Mouse (Mus musculus): Measurements from ENCODE around the gene Phlpp2. TPM values are rescaled to one million over a fixed set of nuclear protein-coding genes. Genes with fewer than 3 reads are reported as not detected.

The Phlpp2 gene
- polyA plus RNA-seq, 1 experiment from 2014 or later: 3.7 TPM

GRCm38 (mm10) chr8:109962896-109963295, 94.6 kb downstream of the Phlpp2 start:
- H3K9me3 ChIP-seq (ENCODE audit: control insufficient read depth, low read length): no peaks in the 10 kb centered on the region
- no peak overlapping the region for H3K4me2 ChIP-seq
- H3K9ac ChIP-seq (ENCODE audit: low read depth, low read length): no peak overlapping the region
- DNase-seq (ENCODE audit: low spot score): no peak
- H3K27ac ChIP-seq (ENCODE audit: low read depth, low read length): no peak overlapping the region
- H3K27me3 ChIP-seq (replicated peaks; ENCODE audit: control insufficient read depth, insufficient read depth, low read length): peaks cover 31% of the 10 kb centered on the region
- ATAC-seq (replicated peaks; ENCODE audit: low FRiP score): no peak
- no peak overlapping the region for H3K4me3 ChIP-seq (ENCODE audit: low read depth, low read length)
- 61% methylated on average over 9 of the region's 9 CpGs for WGBS
- no peaks in the 10 kb centered on the region; the same call in 1 of the 2 replicates for H3K4me1 ChIP-seq (replicated peaks; ENCODE audit: control insufficient read depth, insufficient read depth, low read length)
- H3K36me3 ChIP-seq (ENCODE audit: control insufficient read depth, insufficient read depth, low read length): no peaks in the 10 kb centered on the region

- Histone ChIP-seq H3K27ac (ENCODE audit: low read depth, low read length) (no peak overlapping the region), H3K36me3 (ENCODE audit: control insufficient read depth, insufficient read depth, low read length) (no peaks in the 10 kb centered on the region), H3K27me3 (replicated peaks; ENCODE audit: control insufficient read depth, insufficient read depth, low read length) (peaks cover 33% of the 10 kb centered on the region), H3K4me2 (no peak overlapping the region), H3K9me3 (ENCODE audit: control insufficient read depth, low read length) (no peaks in the 10 kb centered on the region), H3K9ac (ENCODE audit: low read depth, low read length) (no peak overlapping the region), H3K4me1 (replicated peaks; ENCODE audit: control insufficient read depth, insufficient read depth, low read length) (no peaks in the 10 kb centered on the region; the same call in 1 of the 2 replicates), H3K4me3 (ENCODE audit: low read depth, low read length) (no peak overlapping the region)
- 67% methylated on average over 13 of the region's 13 CpGs for WGBS
- ATAC-seq (replicated peaks; ENCODE audit: low FRiP score): no peak
- no peak for DNase-seq (ENCODE audit: low spot score)
These were observed 95.1 kb downstream of the Phlpp2 start for GRCm38 (mm10) chr8:109963421-109963820.

- Histone ChIP-seq H3K9me3 (ENCODE audit: control insufficient read depth, low read length) (no peaks in the 10 kb centered on the region), H3K27ac (ENCODE audit: low read depth, low read length) (no peak overlapping the region), H3K36me3 (ENCODE audit: control insufficient read depth, insufficient read depth, low read length) (no peaks in the 10 kb centered on the region), H3K27me3 (replicated peaks; ENCODE audit: control insufficient read depth, insufficient read depth, low read length) (peaks cover 32% of the 10 kb centered on the region), H3K4me2 (no peak overlapping the region), H3K4me3 (ENCODE audit: low read depth, low read length) (no peak overlapping the region), H3K4me1 (replicated peaks; ENCODE audit: control insufficient read depth, insufficient read depth, low read length) (no peaks in the 10 kb centered on the region; the same call in 1 of the 2 replicates), H3K9ac (ENCODE audit: low read depth, low read length) (no peak overlapping the region)
- WGBS: 63% methylated on average over 4 of the region's 4 CpGs
- ATAC-seq (replicated peaks; ENCODE audit: low FRiP score): no peak
- DNase-seq (ENCODE audit: low spot score): no peak
These were observed 95.8 kb downstream of the Phlpp2 start for GRCm38 (mm10) chr8:109964106-109964505.

GRCm38 (mm10) chr8:109968837-109969236, 100.5 kb downstream of the Phlpp2 start:
- Histone ChIP-seq H3K4me2 (no peak overlapping the region), H3K4me1 (replicated peaks; ENCODE audit: control insufficient read depth, insufficient read depth, low read length) (no peaks in the 10 kb centered on the region), H3K36me3 (ENCODE audit: control insufficient read depth, insufficient read depth, low read length) (no peaks in the 10 kb centered on the region), H3K27ac (ENCODE audit: low read depth, low read length) (no peak overlapping the region), H3K4me3 (ENCODE audit: low read depth, low read length) (no peak overlapping the region), H3K27me3 (replicated peaks; ENCODE audit: control insufficient read depth, insufficient read depth, low read length) (peaks cover 13% of the 10 kb centered on the region), H3K9me3 (ENCODE audit: control insufficient read depth, low read length) (no peaks in the 10 kb centered on the region), H3K9ac (ENCODE audit: low read depth, low read length) (no peak overlapping the region)
- DNase-seq (ENCODE audit: low spot score): no peak
- no peak for ATAC-seq (replicated peaks; ENCODE audit: low FRiP score)
- WGBS: 50% methylated on average over 10 of the region's 10 CpGs

GRCm38 (mm10) chr8:109970323-109970722, 102.0 kb downstream of the Phlpp2 start:
- Histone ChIP-seq H3K9me3 (ENCODE audit: control insufficient read depth, low read length) (no peaks in the 10 kb centered on the region), H3K4me3 (ENCODE audit: low read depth, low read length) (no peak overlapping the region), H3K4me1 (replicated peaks; ENCODE audit: control insufficient read depth, insufficient read depth, low read length) (no peaks in the 10 kb centered on the region), H3K27ac (ENCODE audit: low read depth, low read length) (no peak overlapping the region), H3K4me2 (no peak overlapping the region), H3K36me3 (ENCODE audit: control insufficient read depth, insufficient read depth, low read length) (no peaks in the 10 kb centered on the region), H3K9ac (ENCODE audit: low read depth, low read length) (no peak overlapping the region), H3K27me3 (replicated peaks; ENCODE audit: control insufficient read depth, insufficient read depth, low read length) (peaks cover 13% of the 10 kb centered on the region)
- ATAC-seq (replicated peaks; ENCODE audit: low FRiP score): no peak
- DNase-seq (ENCODE audit: low spot score): no peak
- 10% methylated on average over 9 of the region's 9 CpGs for WGBS

- Histone ChIP-seq H3K4me3 (ENCODE audit: low read depth, low read length) (no peak overlapping the region), H3K4me2 (no peak overlapping the region), H3K27me3 (replicated peaks; ENCODE audit: control insufficient read depth, insufficient read depth, low read length) (peaks cover 13% of the 10 kb centered on the region), H3K36me3 (ENCODE audit: control insufficient read depth, insufficient read depth, low read length) (no peaks in the 10 kb centered on the region), H3K9ac (ENCODE audit: low read depth, low read length) (no peak overlapping the region), H3K4me1 (replicated peaks; ENCODE audit: control insufficient read depth, insufficient read depth, low read length) (no peaks in the 10 kb centered on the region), H3K9me3 (ENCODE audit: control insufficient read depth, low read length) (no peaks in the 10 kb centered on the region), H3K27ac (ENCODE audit: low read depth, low read length) (no peak overlapping the region)
- no peak for DNase-seq (ENCODE audit: low spot score)
- no peak for ATAC-seq (replicated peaks; ENCODE audit: low FRiP score)
- 74% methylated on average over 4 of the region's 4 CpGs for WGBS
These were observed 104.6 kb downstream of the Phlpp2 start for GRCm38 (mm10) chr8:109972901-109973300.

GRCm38 (mm10) chr8:109979339-109979738, 111.0 kb downstream of the Phlpp2 start:
- H3K27ac ChIP-seq (ENCODE audit: low read depth, low read length): no peak overlapping the region
- ATAC-seq (replicated peaks; ENCODE audit: low FRiP score) (no peak), DNase-seq (ENCODE audit: low spot score) (no peak)
- H3K9ac ChIP-seq (ENCODE audit: low read depth, low read length): no peak overlapping the region
- 71% methylated on average over 6 of the region's 6 CpGs for WGBS
- H3K4me3 ChIP-seq (ENCODE audit: low read depth, low read length): no peak overlapping the region
- H3K27me3 ChIP-seq (replicated peaks; ENCODE audit: control insufficient read depth, insufficient read depth, low read length): no peaks in the 10 kb centered on the region
- no peaks in the 10 kb centered on the region for H3K36me3 ChIP-seq (ENCODE audit: control insufficient read depth, insufficient read depth, low read length)
- H3K9me3 ChIP-seq (ENCODE audit: control insufficient read depth, low read length): no peaks in the 10 kb centered on the region
- H3K4me2 ChIP-seq: no peak overlapping the region
- H3K4me1 ChIP-seq (replicated peaks; ENCODE audit: control insufficient read depth, insufficient read depth, low read length): no peaks in the 10 kb centered on the region

GRCm38 (mm10) chr8:109982386-109983105, 114.2 kb downstream of the Phlpp2 start:
- Histone ChIP-seq H3K4me3 (ENCODE audit: low read depth, low read length) (no peak overlapping the region), H3K27ac (ENCODE audit: low read depth, low read length) (no peak overlapping the region), H3K4me1 (replicated peaks; ENCODE audit: control insufficient read depth, insufficient read depth, low read length) (no peaks in the 10 kb centered on the region), H3K9ac (ENCODE audit: low read depth, low read length) (no peak overlapping the region), H3K36me3 (ENCODE audit: control insufficient read depth, insufficient read depth, low read length) (no peaks in the 10 kb centered on the region), H3K27me3 (replicated peaks; ENCODE audit: control insufficient read depth, insufficient read depth, low read length) (no peaks in the 10 kb centered on the region), H3K9me3 (ENCODE audit: control insufficient read depth, low read length) (no peaks in the 10 kb centered on the region), H3K4me2 (no peak overlapping the region)
- DNase-seq (ENCODE audit: low spot score) (no peak), ATAC-seq (replicated peaks; ENCODE audit: low FRiP score) (no peak)
- 72% methylated on average over 15 of the region's 15 CpGs for WGBS

- no peaks in the 10 kb centered on the region for H3K27me3 ChIP-seq (replicated peaks; ENCODE audit: control insufficient read depth, insufficient read depth, low read length)
- no peak overlapping the region for H3K9ac ChIP-seq (ENCODE audit: low read depth, low read length)
- no peaks in the 10 kb centered on the region for H3K9me3 ChIP-seq (ENCODE audit: control insufficient read depth, low read length)
- H3K4me3 ChIP-seq (ENCODE audit: low read depth, low read length): no peak overlapping the region
- no peaks in the 10 kb centered on the region for H3K36me3 ChIP-seq (ENCODE audit: control insufficient read depth, insufficient read depth, low read length)
- no peaks in the 10 kb centered on the region for H3K4me1 ChIP-seq (replicated peaks; ENCODE audit: control insufficient read depth, insufficient read depth, low read length)
- ATAC-seq (replicated peaks; ENCODE audit: low FRiP score) (no peak), DNase-seq (ENCODE audit: low spot score) (no peak)
- no peak overlapping the region for H3K4me2 ChIP-seq
- H3K27ac ChIP-seq (ENCODE audit: low read depth, low read length): no peak overlapping the region
- 56% methylated on average over 5 of the region's 5 CpGs for WGBS
These were observed 115.6 kb downstream of the Phlpp2 start for GRCm38 (mm10) chr8:109983944-109984343.
